Mouse (Mus musculus) cerebellum, adult 9-10 months (tissue): ENCODE measurements around the gene Uck1.

Experiments
- DNase-seq: peaks from one replicate; pipeline ENCODE4 v3.0.0; 2022

Gene Uck1

DNA sequence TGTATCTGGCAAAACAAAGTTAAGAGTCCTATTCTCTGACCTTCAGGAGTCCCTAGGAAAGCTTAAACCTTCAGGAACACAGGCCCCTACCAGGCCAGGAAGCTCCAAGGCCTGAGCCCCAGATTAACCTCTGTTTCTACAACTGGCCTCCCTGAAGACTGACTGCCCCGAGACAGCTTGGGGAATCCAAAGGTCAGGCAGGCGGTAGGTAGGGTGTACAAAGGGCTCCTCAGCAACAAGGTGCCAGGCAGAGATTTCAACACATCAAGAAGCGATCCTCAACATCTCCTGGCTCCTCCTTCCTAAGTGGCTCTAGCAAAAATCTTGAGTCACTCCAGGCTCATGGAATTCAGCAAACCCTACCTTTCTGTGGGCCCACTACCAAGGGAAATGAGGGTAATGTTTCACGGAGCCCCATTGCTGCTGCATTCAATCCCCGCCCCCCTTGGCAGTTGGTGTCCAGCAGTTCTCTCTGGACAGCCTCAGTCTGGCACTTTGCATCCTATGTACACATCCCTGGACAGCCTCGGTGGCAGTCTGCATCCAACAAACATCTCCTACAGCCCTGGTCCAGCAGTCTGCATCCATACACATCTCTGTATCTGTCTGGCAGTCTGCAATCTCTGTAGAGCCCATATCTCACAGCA lies 949 bp downstream of the Uck1 start:
- no peak for DNase-seq

DNA sequence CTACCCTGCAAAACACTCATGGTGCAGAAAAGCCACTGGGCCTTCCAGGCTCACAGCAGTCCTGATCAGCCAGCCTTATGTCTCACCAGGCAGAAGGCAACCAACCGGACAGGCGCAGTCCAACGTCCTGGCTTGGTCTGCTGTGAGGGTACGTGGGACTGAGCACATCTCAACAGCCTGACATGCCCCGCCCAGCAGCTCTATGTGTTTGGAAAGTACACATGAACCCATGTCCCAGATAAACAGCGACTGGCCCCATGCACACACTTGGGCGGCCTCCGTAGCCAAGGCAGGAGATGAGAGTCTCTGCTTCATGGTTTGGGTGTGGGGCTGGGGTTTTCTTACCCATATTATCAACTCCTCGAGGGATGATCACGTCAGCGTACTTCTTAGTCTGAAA lies 3.7 kb downstream of the Uck1 start:
- DNase-seq: no peak

DNA sequence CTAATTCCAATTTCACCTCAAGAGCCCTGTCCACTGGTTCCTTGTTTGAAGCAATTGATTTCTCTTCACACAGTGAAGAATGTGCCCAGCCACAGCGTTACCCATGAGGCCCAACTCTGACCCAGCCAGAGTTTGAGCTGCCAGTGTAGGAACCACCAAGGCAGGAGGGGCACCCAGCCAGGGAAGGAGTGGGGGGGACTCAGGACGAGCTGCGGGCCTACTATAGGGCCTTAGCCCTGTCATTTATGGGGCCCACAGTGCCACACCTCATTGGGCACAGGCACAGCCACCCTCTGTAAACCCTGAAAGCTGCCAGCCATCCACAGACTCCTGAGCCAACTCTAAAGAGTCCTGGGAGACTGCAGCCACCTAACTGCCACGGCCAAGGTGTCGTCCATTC lies 5.4 kb downstream of the Uck1 start:
- no peak for DNase-seq

DNA sequence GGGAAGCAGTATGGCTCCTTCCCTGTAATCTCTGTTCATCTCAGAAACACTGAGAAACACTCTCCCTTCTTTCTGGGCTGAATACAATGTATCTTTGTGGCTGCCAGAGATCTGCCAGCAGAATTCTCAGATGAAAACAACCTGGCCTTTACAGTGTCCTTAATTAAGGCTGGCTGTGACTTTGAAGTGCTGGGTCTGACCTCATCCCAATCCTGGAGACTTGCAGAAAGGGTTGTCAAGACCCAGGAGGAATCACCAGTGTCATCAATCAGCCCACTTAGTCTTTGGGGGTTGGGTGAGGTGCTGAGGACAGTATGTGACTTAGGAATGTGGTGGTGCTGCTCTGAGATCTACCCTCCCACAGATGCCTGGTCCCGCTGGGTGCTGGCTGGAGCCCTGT lies 6.6 kb downstream of the Uck1 start:
- no peak for DNase-seq

DNA sequence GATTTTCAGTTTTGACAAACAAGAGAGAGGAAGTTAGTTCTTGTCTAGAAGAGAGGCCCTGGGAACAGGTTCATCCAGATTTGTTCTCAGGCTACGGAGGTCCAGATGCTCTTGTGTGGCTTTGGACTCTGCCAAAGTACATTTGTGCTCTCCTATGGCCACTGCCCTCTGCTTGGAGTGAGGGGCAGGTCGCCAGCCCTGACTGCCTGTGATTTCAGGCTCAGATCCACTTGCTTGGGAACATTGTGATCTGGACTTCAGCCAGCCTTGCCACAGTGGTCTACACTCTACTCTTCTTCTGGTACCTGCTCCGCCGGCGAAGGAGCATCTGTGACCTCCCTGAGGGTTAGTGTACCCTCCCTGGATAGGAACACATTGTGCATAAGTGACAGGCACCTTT lies 7.3 kb downstream of the Uck1 start:
- DNase-seq: peak; percentile 22

DNA sequence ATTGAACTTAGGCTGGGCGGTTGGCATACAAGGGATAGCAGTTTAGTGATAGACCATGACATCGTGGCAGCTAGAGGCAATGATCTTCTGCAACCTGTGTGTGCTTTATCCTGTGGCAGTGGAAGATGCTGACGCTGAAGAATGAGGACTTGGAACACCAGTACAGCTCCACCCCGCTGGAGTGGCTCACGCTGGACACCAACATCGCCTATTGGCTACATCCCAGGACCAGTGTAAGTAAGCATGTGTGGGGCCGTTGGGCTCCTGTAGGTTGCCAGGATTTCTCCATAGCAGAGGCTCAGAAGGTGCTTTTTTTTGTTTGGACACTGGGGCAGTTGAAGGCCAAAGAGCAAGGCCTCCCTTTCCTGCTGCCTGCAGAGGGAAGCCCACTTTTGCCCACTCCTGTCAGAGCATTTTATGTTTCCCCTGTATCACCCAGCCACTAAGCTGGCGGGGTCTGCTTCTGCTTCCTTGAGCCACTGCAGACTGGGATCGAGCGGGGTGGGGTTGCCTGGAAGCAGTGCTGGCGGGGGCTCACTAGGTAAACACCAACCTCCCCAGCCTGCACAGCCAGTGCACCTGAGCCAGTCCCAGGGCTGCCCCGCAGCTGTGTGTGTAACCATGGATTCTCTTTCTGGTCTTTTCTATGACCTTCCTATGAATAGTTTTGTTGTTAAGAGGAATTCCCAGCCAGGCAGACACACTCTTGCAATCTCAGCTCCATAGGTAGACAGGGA lies 8.0 kb downstream of the Uck1 start:
- peak; percentile 36 for DNase-seq

DNA sequence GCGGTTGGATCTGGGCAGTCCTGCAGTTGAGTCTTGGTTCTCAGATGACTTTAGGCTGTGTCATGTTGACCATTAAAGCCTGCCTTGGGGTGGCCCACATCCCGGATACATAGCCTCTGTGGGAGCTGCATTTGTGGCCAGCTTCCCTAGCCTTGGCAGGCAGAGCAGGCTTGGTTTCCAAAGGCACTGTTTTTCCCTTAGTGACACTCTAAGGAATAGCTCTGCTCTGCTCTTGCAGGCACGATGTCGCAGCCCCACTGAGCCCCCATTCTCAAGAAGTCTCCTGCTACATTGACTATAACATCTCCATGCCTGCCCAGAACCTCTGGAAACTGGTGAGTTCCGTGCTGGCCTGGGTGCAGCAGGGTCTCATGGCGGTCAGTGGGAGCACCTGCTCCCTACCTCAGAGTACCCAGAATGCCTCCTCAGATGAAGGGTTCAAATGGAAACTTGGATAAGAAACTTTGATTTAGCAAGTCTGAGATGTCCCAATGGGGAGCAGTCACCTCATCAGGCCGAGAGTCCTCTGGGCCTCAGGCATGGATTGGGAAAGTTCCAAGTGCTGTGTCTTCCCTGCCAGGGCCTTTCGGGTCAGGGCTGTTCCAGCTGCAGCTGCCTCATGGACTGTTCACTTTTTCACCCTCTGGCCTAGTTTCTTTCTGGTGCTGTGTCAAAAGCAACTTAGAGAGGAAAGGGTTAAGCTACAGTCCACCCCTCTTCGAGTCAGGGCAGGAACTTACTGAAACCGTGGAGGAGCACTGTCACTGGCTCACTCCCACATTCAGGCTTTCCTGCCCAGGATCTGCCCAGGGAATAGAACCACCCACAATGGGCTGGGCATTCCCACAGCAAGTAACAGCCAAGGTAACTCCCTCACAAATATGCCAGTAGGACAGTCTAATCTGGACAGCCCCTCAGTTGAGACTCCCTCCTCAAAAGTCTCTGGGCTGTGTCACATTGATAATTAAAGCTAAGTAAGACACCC lies 11.3 kb downstream of the Uck1 start:
- no peak for DNase-seq

DNA sequence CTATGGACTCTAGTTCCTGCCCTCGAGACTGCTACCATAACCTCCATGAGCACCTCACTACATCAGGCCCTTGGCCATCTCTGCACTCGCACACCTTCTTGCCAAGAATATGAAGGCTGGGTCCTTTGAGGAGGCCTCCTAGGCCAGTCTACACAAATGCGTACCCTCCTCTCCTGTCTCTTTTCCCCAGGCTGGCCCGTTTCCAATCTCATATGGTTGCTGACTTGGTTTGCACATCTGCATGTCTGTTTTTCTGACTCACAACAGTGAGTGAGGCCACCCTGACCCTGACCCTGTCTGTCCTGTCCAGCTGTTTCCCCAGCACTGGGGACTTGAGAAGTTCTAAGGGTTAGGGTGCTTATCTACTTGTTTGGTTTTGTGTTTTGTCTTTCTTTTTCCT lies 13.2 kb downstream of the Uck1 start:
- no peak for DNase-seq

DNA sequence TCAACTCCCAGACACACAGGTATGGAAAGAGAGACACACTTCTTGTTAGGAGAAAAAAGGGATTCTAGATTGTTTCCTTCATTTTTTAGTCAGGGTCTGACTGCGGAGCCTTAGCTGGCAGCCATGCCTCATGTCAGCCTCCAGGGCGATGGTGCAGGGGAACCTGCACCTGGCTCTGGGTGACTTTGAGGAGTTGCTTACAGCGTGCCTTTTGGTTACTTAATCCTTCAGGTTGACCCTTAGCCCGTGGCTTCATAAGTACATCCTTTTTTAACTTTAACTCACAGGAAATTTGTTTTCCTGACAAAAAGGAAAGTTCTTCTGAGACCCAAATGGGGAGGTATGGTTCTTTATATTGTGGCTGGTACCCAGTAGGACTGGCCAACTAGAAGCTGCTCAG lies 17.0 kb downstream of the Uck1 start:
- no peak for DNase-seq

DNA sequence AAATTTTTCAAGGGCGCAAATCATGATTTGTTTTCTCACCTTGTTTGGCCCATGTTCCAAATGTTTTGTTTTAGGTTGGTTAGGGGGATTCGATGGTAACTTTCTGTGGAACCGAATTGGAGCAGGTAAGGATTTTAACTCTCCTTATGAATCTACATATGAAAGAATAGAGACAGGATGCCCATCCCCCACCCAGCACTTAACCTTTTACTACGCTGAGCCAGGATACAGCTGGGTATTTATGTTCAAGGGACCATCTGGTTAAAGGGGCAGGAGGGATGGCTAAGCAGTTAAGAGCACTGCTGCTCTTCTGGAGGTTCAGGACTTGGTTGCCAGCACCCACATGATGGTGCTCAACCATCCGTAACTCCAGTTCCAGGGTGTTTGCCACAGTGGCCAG lies 19.4 kb downstream of the Uck1 start:
- no peak for DNase-seq

DNA sequence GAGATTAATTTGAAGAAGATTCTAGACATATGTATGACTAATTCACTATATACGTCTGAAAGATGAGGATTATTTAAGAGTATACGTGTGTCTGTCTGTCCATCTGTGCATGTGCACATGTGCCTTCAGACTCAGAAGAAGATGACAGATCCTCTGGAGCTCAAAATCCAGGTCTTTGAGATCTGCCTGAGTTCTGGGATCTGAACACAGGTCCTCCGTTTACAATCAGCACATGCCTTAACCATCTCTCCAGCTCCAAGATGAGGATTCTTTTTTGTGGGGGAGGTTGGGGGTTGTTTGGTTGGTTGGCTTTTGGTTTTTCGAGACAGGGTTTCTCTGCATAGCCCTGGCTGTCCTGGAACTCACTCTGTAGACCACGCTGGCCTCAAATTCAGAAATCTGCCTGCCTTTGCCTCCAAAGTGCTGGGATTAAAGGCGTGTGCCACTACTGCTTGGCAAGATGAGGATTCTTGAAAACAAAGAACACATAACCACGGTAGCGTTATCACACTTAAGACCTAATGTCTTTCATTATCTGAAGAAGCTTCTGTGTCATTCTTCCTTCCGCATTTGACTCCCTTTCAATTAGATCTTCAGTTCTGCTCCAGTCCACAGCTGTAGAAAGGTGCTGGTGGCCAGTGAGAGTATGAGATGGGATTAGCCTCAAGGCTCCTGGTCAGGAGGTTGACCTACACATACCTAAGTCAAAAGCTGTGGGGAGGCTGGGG lies 21.1 kb downstream of the Uck1 start:
- DNase-seq: no peak

DNA sequence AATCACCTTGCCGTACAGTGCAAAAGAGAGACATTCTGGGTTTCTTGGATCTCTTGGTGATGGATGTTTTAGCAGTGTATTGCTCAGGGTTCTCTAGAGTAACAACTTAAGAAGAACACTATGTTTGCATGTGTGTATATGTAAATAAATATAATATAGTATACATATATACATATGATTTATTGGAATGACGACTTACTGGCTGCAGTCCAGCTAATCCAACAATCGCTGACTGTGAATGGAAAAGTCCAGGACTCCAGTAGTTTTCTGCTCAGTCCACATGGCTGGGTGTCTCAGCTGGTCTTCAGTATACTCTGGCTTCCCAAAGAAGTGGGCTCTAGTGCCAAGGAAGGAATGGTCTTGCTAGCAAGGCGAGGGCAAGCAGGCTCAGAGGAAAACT lies 22.4 kb downstream of the Uck1 start:
- no peak for DNase-seq

DNA sequence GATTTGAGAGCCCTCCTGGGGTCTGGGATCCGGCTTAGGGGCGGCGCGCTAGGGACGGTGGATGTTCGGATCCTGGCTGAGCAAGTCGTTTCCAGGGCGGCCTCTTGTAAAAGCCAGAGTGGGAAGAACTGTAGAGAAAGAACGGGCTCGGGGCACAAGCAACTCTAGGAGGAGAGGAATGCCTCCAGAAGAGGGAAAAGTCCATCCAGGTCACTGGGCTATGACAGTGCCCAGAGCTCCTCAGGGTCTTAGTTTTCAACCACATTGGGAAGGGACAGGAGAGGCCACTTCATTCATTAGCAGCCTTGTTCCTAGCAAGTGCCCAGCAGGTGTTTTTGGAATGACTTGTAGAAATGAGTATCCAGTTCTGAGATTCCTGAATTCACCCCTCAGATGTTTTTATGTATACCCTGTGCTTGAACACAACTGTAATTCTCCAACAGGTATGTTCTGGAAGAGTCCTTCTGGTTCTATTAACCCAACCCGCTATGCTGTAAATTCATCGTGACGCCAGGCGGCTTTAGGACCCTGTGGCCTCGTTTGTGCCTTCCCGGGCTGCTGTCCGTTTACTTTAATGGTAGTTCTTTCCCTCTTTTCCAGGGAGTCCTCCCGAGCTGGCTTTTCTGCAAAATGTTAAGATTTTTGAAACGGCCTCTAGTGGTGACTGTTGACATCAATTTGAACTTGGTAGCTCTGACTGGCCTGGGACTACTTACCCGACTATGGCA lies 23.0 kb downstream of the Uck1 start:
- DNase-seq: peak; percentile 82

DNA sequence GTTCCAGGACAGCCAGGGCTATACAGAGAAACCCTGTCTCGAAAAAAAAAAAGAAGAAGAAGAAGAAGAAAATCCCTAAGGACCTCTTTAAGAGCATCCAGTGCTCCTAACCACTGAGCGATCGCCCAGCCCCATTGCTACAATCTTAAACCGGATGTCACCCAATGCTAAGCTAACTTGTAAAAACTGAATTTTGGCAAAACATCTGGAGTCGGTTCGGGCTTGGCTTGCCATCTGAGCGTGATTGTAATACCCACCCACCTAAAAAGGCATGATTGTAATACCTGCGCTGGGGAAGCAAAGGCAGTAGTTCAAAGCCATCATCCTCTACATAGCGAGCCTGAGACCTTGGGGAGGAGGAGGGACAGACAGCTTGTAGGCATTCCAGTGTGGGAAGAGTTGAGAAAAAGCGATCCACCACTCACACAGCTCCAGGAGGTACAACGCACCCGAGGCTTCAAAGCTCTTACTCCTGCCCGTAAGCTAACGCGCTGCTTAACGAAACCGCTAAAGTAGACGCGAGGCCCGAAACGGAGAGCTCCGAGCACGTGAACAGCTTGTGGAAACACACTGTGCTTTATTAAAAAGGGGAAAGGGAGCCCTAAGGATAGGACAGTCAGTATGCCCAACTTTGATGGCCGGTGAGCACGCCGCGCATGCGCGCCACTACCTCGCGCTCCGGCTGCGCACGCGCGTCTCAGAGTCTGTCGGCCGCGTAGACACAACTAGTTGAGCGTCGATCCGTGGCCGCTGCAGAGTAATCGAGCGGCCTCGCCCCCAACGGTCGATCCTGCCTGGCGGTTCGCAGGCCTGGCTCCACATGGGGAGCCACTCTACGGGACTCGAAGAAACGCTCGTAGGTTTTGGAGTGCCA lies 23.8 kb downstream of the Uck1 start, which contains the start of gene Pomt1:
TSS of gene Pomt1 (plus strand) at position 705 of the 874 bp plus-strand sequence.
- peak; percentile 91 for DNase-seq

DNA sequence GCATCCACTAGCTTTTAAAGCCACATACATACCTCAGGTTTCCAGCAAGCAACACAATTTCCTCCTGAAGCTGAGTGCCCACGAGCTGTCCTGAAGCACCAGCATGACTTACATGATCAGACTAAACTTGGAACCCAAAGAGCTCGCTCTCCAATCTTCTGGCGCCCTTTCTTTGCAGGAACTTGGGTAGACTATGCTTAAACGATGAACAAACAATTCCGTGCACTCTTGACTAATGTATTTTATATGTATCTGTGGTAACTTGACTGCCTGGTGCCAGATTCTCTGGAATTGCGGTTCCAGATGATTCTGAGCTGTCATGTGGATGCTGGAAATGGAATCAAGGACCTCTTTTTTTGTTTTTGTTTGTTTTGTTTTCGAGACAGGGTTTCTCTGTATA lies 24.5 kb downstream of the Uck1 start:
- DNase-seq: no peak

DNA sequence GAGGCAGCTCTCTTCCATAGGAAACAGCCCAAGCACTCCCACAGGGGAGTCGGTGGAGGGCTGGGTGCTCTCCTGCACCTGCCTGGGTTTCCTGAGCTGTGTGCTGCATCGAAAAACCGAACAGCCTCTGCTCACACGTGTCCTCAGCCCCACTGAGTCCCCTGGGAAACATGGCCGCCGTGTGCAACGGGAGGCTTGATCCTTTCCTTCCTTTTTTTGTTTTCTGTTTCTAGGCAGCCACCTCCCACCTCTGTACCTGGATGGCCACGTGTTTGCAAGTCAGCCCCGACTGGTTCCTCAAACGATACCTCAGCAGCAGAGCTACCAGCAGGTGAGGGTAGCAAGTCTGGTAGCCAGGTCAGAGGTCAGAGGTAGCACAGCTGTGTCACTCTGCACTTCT lies 37.9 kb downstream of the Uck1 start:
- no peak for DNase-seq

DNA sequence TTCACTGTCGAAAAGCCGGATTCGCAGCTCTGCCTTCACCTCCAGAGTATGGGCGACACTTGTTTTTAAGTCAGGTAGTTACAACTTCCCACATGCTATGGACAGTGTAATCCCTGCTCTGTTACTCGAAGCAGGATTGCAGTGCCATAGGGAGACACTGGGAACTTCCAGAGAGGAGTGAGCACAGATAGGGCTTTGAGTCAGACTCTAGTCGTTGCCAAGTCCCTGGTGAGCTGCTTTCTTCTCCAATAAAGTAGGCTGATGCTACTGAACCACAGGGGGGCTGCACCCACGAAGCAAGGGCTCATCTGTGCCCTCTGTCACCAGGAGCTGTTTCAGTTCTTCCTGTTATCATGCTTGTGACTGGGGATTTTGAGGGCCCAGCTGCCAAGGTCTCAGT lies 38.4 kb downstream of the Uck1 start:
- no peak for DNase-seq

DNA sequence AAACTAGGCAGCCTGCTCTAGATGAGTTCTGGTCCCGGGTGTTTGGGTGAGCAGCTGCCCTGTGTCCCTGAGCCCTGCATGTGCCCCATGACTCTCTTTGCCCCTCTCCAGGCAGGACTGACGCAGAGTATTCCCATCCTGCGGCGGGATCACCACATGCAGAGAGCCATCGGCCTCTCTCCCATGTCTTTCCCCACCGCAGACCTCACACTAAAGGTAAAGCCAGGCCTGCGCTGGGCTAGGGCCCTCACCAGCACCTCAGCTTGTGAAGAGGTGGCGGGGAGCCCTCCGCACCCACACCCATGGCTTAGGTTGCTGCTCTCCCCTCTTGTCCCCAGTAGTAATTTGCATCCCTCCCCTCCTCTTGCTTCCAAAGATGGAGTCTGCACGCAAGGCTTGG lies 39.0 kb downstream of the Uck1 start:
- no peak for DNase-seq

DNA sequence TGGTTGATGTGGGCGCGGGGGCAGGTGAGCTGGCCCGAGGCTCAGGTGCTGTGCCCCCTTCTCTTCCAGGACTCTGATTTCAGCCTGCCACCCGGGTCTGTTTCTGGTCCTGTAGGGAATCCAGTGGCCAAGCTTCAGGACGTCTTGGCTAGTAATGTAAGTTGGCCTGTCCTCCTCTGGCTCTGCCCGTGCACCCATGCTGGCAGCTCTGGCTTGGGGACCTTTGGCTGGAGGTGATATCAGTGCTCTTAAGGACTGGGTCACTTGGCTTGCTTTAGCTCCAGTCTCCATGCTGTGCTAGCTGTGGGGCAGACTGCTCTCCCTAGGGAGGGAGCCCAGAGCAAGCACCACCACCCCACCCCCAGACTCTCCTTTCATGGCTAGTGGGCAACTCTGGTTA lies 39.9 kb downstream of the Uck1 start:
- DNase-seq: no peak

DNA sequence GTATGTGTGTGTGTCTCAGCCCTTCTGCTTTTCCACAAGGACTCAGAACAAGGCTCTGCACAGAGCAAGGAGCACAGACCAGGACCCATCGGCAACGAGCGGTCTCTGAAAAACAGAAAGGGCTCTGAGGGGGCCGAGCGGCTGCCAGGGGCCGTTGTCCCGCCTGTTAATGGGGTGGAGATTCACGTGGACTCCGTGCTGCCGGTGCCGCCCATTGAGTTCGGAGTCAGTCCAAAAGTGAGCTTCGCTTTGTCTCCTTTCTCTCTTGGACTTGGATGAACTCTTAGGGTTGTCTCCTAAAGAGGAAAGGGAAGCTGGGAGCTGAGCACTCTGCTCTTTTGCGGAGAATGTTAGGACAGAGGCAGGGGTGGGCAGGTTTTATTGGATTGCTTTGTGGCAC lies 40.5 kb downstream of the Uck1 start:
- no peak for DNase-seq
